Mouse (Mus musculus) ES-Bruce4 (cell line): ENCODE results near the gene Eprs. TPM values are rescaled to one million over a fixed set of nuclear protein-coding genes. Genes with fewer than 3 reads are reported as not detected.

Experiments used
- H3K27ac ChIP-seq: 2 replicates; pipeline ENCODE4 v1.5.1; 2012; ENCODE audit warnings: low read length, inconsistent platforms; ENCODE audit not compliant: insufficient read depth
- H3K27me3 ChIP-seq: 2 replicates; pipeline ENCODE4 v1.6.1; 2012; ENCODE audit warnings: mild to moderate bottlenecking, low read length, inconsistent platforms; ENCODE audit not compliant: control insufficient read depth, poor library complexity, insufficient read depth, severe bottlenecking
- H3K36me3 ChIP-seq: 2 replicates; pipeline ENCODE4 v1.6.1; 2012; ENCODE audit warnings: inconsistent platforms, mild to moderate bottlenecking, low read length, moderate library complexity; ENCODE audit not compliant: control insufficient read depth, poor library complexity, insufficient read depth, severe bottlenecking
- H3K4me1 ChIP-seq: one replicate; pipeline ENCODE4 v1.8.1; 2011; ENCODE audit warnings: low read length; ENCODE audit not compliant: control insufficient read depth, insufficient read depth
- H3K4me3 ChIP-seq: 2 replicates; pipeline ENCODE4 v1.5.1; 2011; ENCODE audit warnings: low read depth, mild to moderate bottlenecking, low read length
- H3K9ac ChIP-seq: 2 replicates; pipeline ENCODE4 v1.6.1; 2012; ENCODE audit warnings: low read depth, mild to moderate bottlenecking, inconsistent platforms; ENCODE audit not compliant: poor library complexity, severe bottlenecking
- H3K9me3 ChIP-seq: replicated peaks from 2 replicates; pipeline ENCODE4 v1.6.1; 2012; ENCODE audit warnings: mild to moderate bottlenecking, low read length, inconsistent platforms; ENCODE audit not compliant: control insufficient read depth, poor library complexity, insufficient read depth, severe bottlenecking
- CTCF ChIP-seq: IDR thresholded peaks from one replicate; pipeline ENCODE4 v1.8.1; 2011; ENCODE audit warnings: low read depth, low read length
- EP300 ChIP-seq: IDR thresholded peaks from 2 replicates; pipeline ENCODE4 v1.6.1; 2011; ENCODE audit warnings: low read depth, low read length; ENCODE audit not compliant: insufficient read depth
- POLR2A ChIP-seq: IDR thresholded peaks from one replicate; pipeline ENCODE4 v1.8.1; 2011; ENCODE audit warnings: low read length; ENCODE audit not compliant: insufficient read depth
- polyA plus RNA-seq: library from polyadenylated mRNA; stranded (reverse); fragments of >200 nt; gene quantifications from 2 replicates; pipeline ENCODE4 v1.2.4, GENCODE M21; 2011; ENCODE audit warnings: low read depth; ENCODE audit not compliant: missing spikeins, insufficient read depth, insufficient read length

Eprs gene
- polyA plus RNA-seq, 1 experiment, result 189 TPM

- Histone ChIP-seq H3K27ac (no peak overlapping the region), H3K4me3 (no peak overlapping the region), H3K36me3 (peaks cover 68% of the 10 kb centered on the region), H3K27me3 (no peaks in the 10 kb centered on the region), H3K9ac (no peak overlapping the region), H3K9me3 (no peaks in the 10 kb centered on the region), H3K4me1 (no peaks in the 10 kb centered on the region)
- TF ChIP-seq POLR2A (no peak), CTCF (no peak), EP300 (no peak)
Measured at GRCm38 (mm10) chr1:185405921-185406320, 43.1 kb downstream of the Eprs start.

- peaks cover 73% of the 10 kb centered on the region for H3K36me3 ChIP-seq
- H3K9ac ChIP-seq, result no peak overlapping the region
- no peaks in the 10 kb centered on the region for H3K9me3 ChIP-seq
- no peaks in the 10 kb centered on the region for H3K27me3 ChIP-seq
- no peak overlapping the region for H3K4me3 ChIP-seq
- no peak overlapping the region for H3K27ac ChIP-seq
- no peaks in the 10 kb centered on the region for H3K4me1 ChIP-seq
- TF ChIP-seq POLR2A (no peak), CTCF (peak; percentile 39)
Measured at GRCm38 (mm10) chr1:185409831-185410230, 47.0 kb downstream of the Eprs start.

GRCm38 (mm10) chr1:185418011-185418410 is 55.2 kb downstream of the Eprs start:
- H3K36me3 ChIP-seq, result peaks cover 70% of the 10 kb centered on the region
- H3K4me3 ChIP-seq, result no peak overlapping the region
- no peak overlapping the region for H3K27ac ChIP-seq
- TF ChIP-seq CTCF, result no peak
- no peak for TF ChIP-seq EP300
- no peak for TF ChIP-seq POLR2A
- H3K27me3 ChIP-seq, result no peaks in the 10 kb centered on the region
- no peaks in the 10 kb centered on the region for H3K9me3 ChIP-seq
- H3K4me1 ChIP-seq, result no peaks in the 10 kb centered on the region
- no peak overlapping the region for H3K9ac ChIP-seq

GRCm38 (mm10) chr1:185419805-185420204 is 57.0 kb downstream of the Eprs start:
- no peak for TF ChIP-seq EP300
- TF ChIP-seq CTCF, result no peak
- TF ChIP-seq POLR2A, result no peak
- no peak overlapping the region for H3K9ac ChIP-seq
- no peaks in the 10 kb centered on the region for H3K4me1 ChIP-seq
- H3K27me3 ChIP-seq, result no peaks in the 10 kb centered on the region
- H3K27ac ChIP-seq, result no peak overlapping the region
- H3K36me3 ChIP-seq, result peaks cover 71% of the 10 kb centered on the region
- H3K4me3 ChIP-seq, result no peak overlapping the region
- H3K9me3 ChIP-seq, result no peaks in the 10 kb centered on the region

- TF ChIP-seq CTCF (no peak), EP300 (no peak), POLR2A (no peak)
- Histone ChIP-seq H3K27me3 (no peaks in the 10 kb centered on the region), H3K9ac (no peak overlapping the region), H3K9me3 (no peaks in the 10 kb centered on the region), H3K4me1 (no peaks in the 10 kb centered on the region), H3K36me3 (peaks cover 69% of the 10 kb centered on the region), H3K4me3 (no peak overlapping the region), H3K27ac (no peak overlapping the region)
Measured at GRCm38 (mm10) chr1:185420776-185421175, 57.9 kb downstream of the Eprs start.

GRCm38 (mm10) chr1:185426583-185426982 is 63.7 kb downstream of the Eprs start:
- Histone ChIP-seq H3K4me3 (no peak overlapping the region), H3K9me3 (peaks cover 15% of the 10 kb centered on the region), H3K36me3 (peaks cover 52% of the 10 kb centered on the region), H3K4me1 (no peaks in the 10 kb centered on the region), H3K27me3 (no peaks in the 10 kb centered on the region), H3K27ac (no peak overlapping the region), H3K9ac (no peak overlapping the region)
- TF ChIP-seq POLR2A (no peak), EP300 (no peak), CTCF (no peak)

GRCm38 (mm10) chr1:185430488-185430887 is 67.6 kb downstream of the Eprs start:
- H3K9me3 ChIP-seq, result peaks cover 15% of the 10 kb centered on the region
- H3K9ac ChIP-seq, result no peak overlapping the region
- H3K27me3 ChIP-seq, result no peaks in the 10 kb centered on the region
- no peaks in the 10 kb centered on the region for H3K4me1 ChIP-seq
- H3K4me3 ChIP-seq, result no peak overlapping the region
- TF ChIP-seq CTCF, result no peak
- no peak overlapping the region for H3K27ac ChIP-seq
- peaks cover 26% of the 10 kb centered on the region for H3K36me3 ChIP-seq
